Mouse (Mus musculus): ENCODE measurements at regions not wholly inside any gene's neighbourhood (a gene's known extent, or its start where the extent isn't known, plus 50 kb on each side); places are given as distances from the start of the nearest gene placed in this dataset.

DNA sequence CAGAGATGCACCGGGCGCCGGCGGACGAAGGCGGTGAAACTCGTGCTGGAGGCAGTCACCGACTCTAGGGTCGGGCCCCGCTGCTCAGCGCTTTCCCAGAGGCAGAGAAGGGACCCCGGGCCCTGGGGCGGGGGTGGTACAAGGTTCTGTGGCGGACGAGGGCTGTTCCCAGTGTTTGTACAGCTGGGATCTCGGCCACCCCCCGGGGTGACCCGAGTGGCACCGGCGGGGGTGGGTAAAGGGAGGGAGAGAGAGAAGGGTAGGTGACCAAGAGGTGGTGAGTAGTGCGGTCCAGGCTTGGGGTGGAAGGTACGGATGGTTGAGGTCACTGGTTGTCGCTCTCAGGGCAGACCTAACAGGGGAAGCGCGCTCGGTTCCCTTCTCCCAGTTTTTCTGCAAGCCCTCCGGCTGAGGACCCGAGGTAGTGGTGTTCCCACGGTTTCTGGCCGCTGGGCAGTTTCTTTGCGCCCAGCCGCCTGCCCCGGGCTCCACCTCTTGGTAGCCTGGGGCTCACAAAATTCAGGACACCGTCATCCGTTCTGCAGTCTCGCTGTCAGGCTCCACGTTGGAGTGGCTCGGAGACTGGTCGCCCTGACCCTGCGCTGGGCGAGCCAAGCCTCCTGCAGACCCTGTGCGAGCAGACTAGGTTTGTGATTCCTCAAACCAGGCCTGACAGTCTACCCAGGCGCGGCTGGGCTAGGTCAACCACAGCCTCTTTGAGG is 112.4 kb upstream of the Six2 start:
- TF ChIP-seq CTCF (IDR thresholded peaks at IDR 0.05) (no peak), EP300 (IDR thresholded peaks at IDR 0.05) (no peak)

Measured in lung, postnatal 0 days (tissue).